ENCODE assay signal across 22 mouse cellular contexts in the genomic region with DNA sequence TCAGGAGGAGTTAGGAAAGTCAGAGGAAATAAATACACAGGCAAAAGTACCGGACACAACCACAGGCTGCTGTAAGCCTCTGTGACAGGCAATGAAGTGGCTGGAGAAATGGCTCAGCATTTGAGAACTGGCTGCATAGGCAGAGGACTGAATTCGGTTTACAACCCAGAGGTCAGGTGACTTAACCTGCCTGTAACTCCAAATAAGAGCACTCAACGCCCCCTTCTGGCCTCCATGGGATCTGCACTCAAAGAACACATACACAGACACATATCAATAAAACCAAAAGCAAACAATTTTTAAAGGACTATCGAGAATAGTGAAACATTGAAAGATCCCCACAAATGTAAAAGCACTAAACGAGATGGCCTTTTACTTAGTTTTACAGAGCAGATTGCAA.
"Had no signal": no experiment of that assay in that cellular context is flagged by ENCODE, and none has a peak within 500 bp of the region (broad histone marks: within the 10 kb centered on the region; RNA-seq: fewer than 3 reads in every experiment).

No protein-coding gene starts in this region.

- H3K36me3 ChIP-seq: heart, embryonic 13.5 days; heart, embryonic 15.5 days; hindbrain, embryonic 10.5 days; hindbrain, embryonic 12.5 days; hindbrain, embryonic 15.5 days; limb, embryonic 13.5 days; limb, embryonic 15.5 days; liver, embryonic 12.5 days had no signal

- H3K4me3 ChIP-seq: heart, adult 2 months; heart, embryonic 13.5 days; heart, embryonic 15.5 days; hindbrain, embryonic 10.5 days; hindbrain, embryonic 12.5 days; hindbrain, embryonic 15.5 days; limb, embryonic 13.5 days; limb, embryonic 15.5 days; liver, embryonic 12.5 days had no signal

- ATAC-seq: hindbrain, postnatal 0 days; intestine, embryonic 16.5 days; liver, embryonic 12.5 days had no signal

- H3K9me3 ChIP-seq: limb, embryonic 15.5 days had no signal

- H3K27me3 ChIP-seq: heart, embryonic 13.5 days; heart, embryonic 15.5 days; hindbrain, embryonic 12.5 days; hindbrain, embryonic 15.5 days; limb, embryonic 13.5 days; limb, embryonic 15.5 days; liver, embryonic 12.5 days had no signal

- H3K4me1 ChIP-seq: heart, embryonic 13.5 days; heart, embryonic 15.5 days; hindbrain, embryonic 10.5 days; hindbrain, embryonic 12.5 days; hindbrain, embryonic 15.5 days; limb, embryonic 13.5 days; limb, embryonic 15.5 days; liver, embryonic 12.5 days had no signal

- H3K4me2 ChIP-seq: heart, embryonic 11.5 days; heart, embryonic 13.5 days; heart, embryonic 15.5 days; hindbrain, embryonic 12.5 days; hindbrain, embryonic 15.5 days; limb, embryonic 13.5 days; limb, embryonic 15.5 days; liver, embryonic 12.5 days had no signal

- H3K27ac ChIP-seq: heart, adult 2 months; heart, embryonic 13.5 days; heart, embryonic 15.5 days; hindbrain, embryonic 10.5 days; hindbrain, embryonic 12.5 days; hindbrain, embryonic 15.5 days; hindbrain, postnatal 0 days; limb, embryonic 13.5 days; limb, embryonic 15.5 days; liver, embryonic 12.5 days; liver, embryonic 14.5 days had no signal

- DNase-seq: gastrocnemius, postnatal 14 days; gastrocnemius, postnatal 36 days; heart, adult 2 months; heart, postnatal 4 days; kidney, adult 11 months; kidney, adult 8-10 months; kidney, postnatal 14 days; kidney, postnatal 36 days; layer of hippocampus, postnatal 36 days; left cerebral cortex, postnatal 4 days had no signal

- H3K9ac ChIP-seq: heart, embryonic 13.5 days; heart, embryonic 15.5 days; hindbrain, embryonic 12.5 days; hindbrain, embryonic 15.5 days; limb, embryonic 13.5 days; limb, embryonic 15.5 days; liver, embryonic 12.5 days; liver, embryonic 14.5 days had no signal
